Mouse (Mus musculus) urinary bladder, adult 2 months (tissue): ENCODE data around the gene Ptgir. TPM values are rescaled to one million over a fixed set of nuclear protein-coding genes. Genes with fewer than 3 reads are reported as not detected.

Source experiments
- DNase-seq: peaks from one replicate; pipeline ENCODE4 v3.0.0; 2022; ENCODE audit warnings: low spot score
- polyA plus RNA-seq: library from polyadenylated mRNA; depleted of rRNA; stranded (reverse); fragments of >200 nt; gene quantifications from 2 replicates; pipeline ENCODE4 v1.2.3, GENCODE M21; 2012

The Ptgir gene
- polyA plus RNA-seq, 1 experiment, result 3.9 TPM

GRCm38 (mm10) chr7:16891641-16892351, 14.5 kb upstream of the Ptgir start, which contains the start of gene Gng8:
Gng8 (plus strand) TSS chr7:16891786.
- peak; percentile 73 for DNase-seq

GRCm38 (mm10) chr7:16892352-16892730, 13.9 kb upstream of the Ptgir start:
- no peak for DNase-seq

GRCm38 (mm10) chr7:16893612-16894011, 12.7 kb upstream of the Ptgir start:
- DNase-seq, result no peak

GRCm38 (mm10) chr7:16894279-16894678, 12.0 kb upstream of the Ptgir start:
- no peak for DNase-seq

GRCm38 (mm10) chr7:16895000-16895399, 11.3 kb upstream of the Ptgir start:
- DNase-seq, result peak; percentile 63

GRCm38 (mm10) chr7:16895511-16895910, 10.8 kb upstream of the Ptgir start:
- no peak for DNase-seq

- DNase-seq, result no peak
These were observed 5.8 kb upstream of the Ptgir start for GRCm38 (mm10) chr7:16900526-16900925.

GRCm38 (mm10) chr7:16903439-16903955, 2.8 kb upstream of the Ptgir start:
- no peak for DNase-seq

- DNase-seq, result no peak
These were observed 2.1 kb upstream of the Ptgir start for GRCm38 (mm10) chr7:16904120-16904675.

- DNase-seq, result no peak
These were observed 734 bp upstream of the Ptgir start for GRCm38 (mm10) chr7:16905491-16906021.

GRCm38 (mm10) chr7:16906889-16907559, 734 bp downstream of the Ptgir start:
- no peak for DNase-seq

- DNase-seq, result no peak
These were observed 1.6 kb downstream of the Ptgir start for GRCm38 (mm10) chr7:16907842-16908241.

- no peak for DNase-seq
These were observed 2.1 kb downstream of the Ptgir start for GRCm38 (mm10) chr7:16908367-16908766.

- DNase-seq, result no peak
These were observed 2.6 kb downstream of the Ptgir start for GRCm38 (mm10) chr7:16908859-16909258.

GRCm38 (mm10) chr7:16909909-16910308, 3.6 kb downstream of the Ptgir start:
- no peak for DNase-seq

- DNase-seq, result no peak
These were observed 5.6 kb downstream of the Ptgir start for GRCm38 (mm10) chr7:16911904-16912303.

GRCm38 (mm10) chr7:16912360-16912759, 6.1 kb downstream of the Ptgir start:
- no peak for DNase-seq

GRCm38 (mm10) chr7:16913806-16914452, 7.6 kb downstream of the Ptgir start:
- DNase-seq, result no peak

- no peak for DNase-seq
These were observed 8.4 kb downstream of the Ptgir start for GRCm38 (mm10) chr7:16914453-16915343.

GRCm38 (mm10) chr7:16915461-16916340, 9.4 kb downstream of the Ptgir start:
- DNase-seq, result no peak
